Mouse (Mus musculus) layer of hippocampus, adult 9-10 months (tissue): ENCODE results near the gene Zmym5.
"Not testable (repeated sequence)": the region's sequence is repeated elsewhere in the genome, so short reads cannot be mapped to it uniquely, and the experiment has no call there.

ENCODE experiments used
- DNase-seq: peaks from one replicate; pipeline ENCODE4 v3.0.0; 2022; ENCODE audit warnings: low spot score

Zmym5 gene

DNA sequence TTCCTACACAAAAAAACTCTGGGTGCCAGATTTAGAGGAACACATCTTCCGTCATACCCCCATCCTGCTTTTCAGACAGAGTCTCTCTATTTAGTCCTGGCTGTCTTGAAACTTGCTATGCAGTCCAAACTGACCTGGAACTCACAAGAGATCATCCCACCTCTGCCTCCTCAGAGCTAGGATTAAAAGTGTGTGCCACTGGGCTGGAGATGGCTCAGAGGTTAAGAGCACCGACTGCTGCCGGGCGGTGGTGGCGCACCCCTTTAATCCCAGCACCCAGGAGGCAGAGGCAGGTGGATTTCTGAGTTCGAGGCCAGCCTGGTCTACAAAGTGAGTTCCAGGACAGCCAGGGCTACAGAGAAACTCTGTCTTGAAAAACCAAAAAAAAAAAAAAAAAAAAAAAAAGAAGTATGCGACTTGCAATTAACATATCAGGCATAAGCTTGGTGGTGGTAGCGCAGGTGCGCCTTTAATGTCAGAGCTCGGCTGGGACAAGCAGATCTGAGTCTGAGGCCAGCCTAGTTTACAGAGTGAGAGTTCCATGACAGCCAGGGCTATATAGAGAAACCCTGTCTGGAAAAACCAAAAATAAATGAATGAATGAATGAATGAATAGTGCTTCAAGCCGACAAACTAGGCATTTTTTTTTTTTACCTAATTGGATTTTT is 34.8 kb downstream of the Zmym5 start:
- no peak for DNase-seq

DNA sequence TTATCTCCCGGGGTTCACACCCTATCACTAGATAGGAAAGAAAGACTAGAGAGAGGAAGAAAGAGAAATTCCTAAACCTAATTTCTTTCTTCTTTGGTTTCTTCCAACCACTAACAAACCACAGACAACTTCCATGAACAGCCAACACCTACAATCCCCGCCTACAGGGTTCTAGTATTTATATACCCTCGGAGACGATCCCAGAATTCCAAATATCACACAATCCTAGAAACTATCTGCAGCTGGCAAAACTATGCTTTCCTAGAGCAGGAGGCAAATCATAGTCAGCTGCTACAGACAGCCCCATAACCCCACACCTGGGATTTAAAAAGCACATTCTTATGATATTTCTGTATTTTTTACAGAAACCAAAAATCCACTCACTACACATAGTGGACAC is 36.1 kb downstream of the Zmym5 start:
- DNase-seq: no peak

DNA sequence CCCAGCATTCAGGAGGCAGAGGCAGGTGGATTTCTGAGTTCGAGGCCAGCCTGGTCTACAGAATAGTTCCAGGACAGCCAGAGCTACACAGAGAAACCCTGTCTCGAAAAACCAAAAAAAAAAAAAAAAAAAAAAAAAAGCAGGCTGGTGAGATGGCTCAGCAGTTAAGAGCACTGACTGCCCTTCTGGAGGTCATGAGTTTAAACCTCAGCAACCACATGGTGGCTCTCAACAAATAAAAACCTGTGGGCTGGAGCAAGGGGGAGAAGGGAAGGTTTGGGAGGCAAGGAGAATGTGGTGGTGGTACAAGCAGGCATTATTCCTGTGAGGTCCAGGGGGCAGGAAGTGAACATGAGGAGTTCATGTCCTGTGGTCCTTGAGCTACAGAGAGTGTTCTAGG is 45.1 kb downstream of the Zmym5 start:
- not testable (repeated sequence) for DNase-seq

DNA sequence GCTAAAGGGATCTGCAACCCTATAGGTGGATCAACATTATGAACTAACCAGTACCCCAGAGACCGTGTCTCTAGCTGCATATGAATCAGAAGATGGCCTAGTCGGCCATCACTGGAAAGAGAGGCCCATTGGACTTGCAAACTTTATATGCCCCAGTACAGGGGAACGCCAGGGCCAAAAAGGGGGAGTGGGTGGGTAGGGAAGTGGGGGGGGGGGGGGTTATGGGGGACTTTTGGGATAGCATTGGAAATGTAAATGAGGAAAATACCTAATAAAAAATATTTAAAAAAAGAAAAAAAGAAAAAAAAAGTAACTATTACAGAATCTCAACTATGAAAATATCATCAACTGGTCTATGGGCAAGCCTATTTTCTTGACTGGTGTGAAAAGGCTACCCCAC is 46.4 kb downstream of the Zmym5 start:
- DNase-seq: not testable (repeated sequence)

DNA sequence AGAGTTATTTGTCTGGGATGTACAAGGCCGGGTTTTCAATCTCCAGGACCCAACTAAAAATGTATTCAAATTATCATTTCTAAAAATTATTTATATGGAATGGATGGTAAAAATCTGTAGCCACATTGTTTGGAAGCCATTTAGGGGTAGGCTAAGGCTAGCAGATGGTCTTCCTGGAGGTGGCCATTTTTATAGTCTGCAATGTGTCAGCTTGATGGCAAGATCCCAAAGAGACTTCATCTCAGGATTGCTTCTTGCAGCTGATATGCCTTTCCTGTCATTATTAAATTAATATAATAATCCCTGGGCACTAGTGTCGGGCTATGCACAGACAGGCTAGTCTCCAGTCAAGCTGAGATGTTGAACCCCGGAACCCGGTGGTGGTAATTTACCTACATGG is 60.2 kb downstream of the Zmym5 start:
- DNase-seq: no peak
